Mouse (Mus musculus) heart, adult 2 months (tissue): ENCODE measurements around the gene Nup107. TPM values are rescaled to one million over a fixed set of nuclear protein-coding genes. Genes with fewer than 3 reads are reported as not detected.
A peak's percentile ranks its signal among the peaks of the same experiment; 100 is the strongest.
"Not testable (repeated sequence)": the region's sequence is repeated elsewhere in the genome, so short reads cannot be mapped to it uniquely, and the experiment has no call there.

Experiments
- DNase-seq, 2 experiments: peaks; one replicate each; pipeline ENCODE4 v3.0.0; 2021
- H3K27ac ChIP-seq: fragments of 200-600 bp; 2 replicates; pipeline ENCODE4 v1.8.1; 2022
- H3K27me3 ChIP-seq: fragments of 200-500 bp; 2 replicates; pipeline ENCODE4 v1.6.1; 2012; ENCODE audit warnings: mild to moderate bottlenecking, low read length, inconsistent platforms, mixed read lengths; ENCODE audit not compliant: control insufficient read depth, insufficient read depth
- H3K36me3 ChIP-seq: fragments of 200-500 bp; 2 replicates; pipeline ENCODE4 v1.6.1; 2012; ENCODE audit warnings: low read length, inconsistent platforms; ENCODE audit not compliant: control insufficient read depth, insufficient read depth
- H3K4me1 ChIP-seq: fragments of 200-500 bp; 2 replicates; pipeline ENCODE4 v1.6.1; 2011; ENCODE audit warnings: low read length; ENCODE audit not compliant: control insufficient read depth, insufficient read depth
- H3K4me3 ChIP-seq: fragments of 200-600 bp; 2 replicates; pipeline ENCODE4 v1.8.1; 2022
- H3K79me2 ChIP-seq: fragments of 200-500 bp; replicated peaks from 2 replicates; pipeline ENCODE4 v1.6.1; 2012; ENCODE audit warnings: mild to moderate bottlenecking, inconsistent platforms, low read length, moderate library complexity, mixed read lengths; ENCODE audit not compliant: control insufficient read depth, insufficient read depth
- H3K9ac ChIP-seq: fragments of 200-500 bp; 2 replicates; pipeline ENCODE4 v1.6.1; 2012; ENCODE audit warnings: low read depth, mild to moderate bottlenecking, control low read depth, inconsistent platforms, low read length, mixed read lengths
- CTCF ChIP-seq: fragments of 200-600 bp; IDR thresholded peaks from 2 replicates; pipeline ENCODE4 v1.8.1; 2022; ENCODE audit warnings: antibody characterized with exemption, mild to moderate bottlenecking, moderate library complexity
- EP300 ChIP-seq: fragments of 200-500 bp; IDR thresholded peaks from 2 replicates; pipeline ENCODE4 v1.6.1; 2011; ENCODE audit warnings: low read depth, low read length, control low read depth; ENCODE audit not compliant: insufficient read depth
- POLR2A ChIP-seq: fragments of 200-500 bp; IDR thresholded peaks from 2 replicates; pipeline ENCODE4 v1.6.1; 2011; ENCODE audit warnings: mild to moderate bottlenecking, low read depth, low read length, control low read depth; ENCODE audit not compliant: insufficient read depth
- WGBS: fragments of 180-500 bp; shearing (Covaris S2); methylation state at CpG from one replicate; pipeline ENCODE4 v1.1.7; 2018; 5-methylcytosine and 5-hydroxymethylcytosine counted together
- intact Hi-C: fragments of 180-260 bp; cut with DNase I; formaldehyde crosslinking; loops from one replicate; pipeline ENCODE4 v1.15.1; 2025
- polyA plus RNA-seq: library from polyadenylated mRNA; depleted of rRNA; stranded (reverse); fragments of >200 nt; gene quantifications from 2 replicates; pipeline ENCODE4 v1.2.3, GENCODE M21; 2012
- total RNA-seq, 2 experiments: library from RNA; stranded (reverse); gene quantifications; 2 replicates each; pipeline ENCODE4 v1.2.3; 2021

Nup107 gene
- total and polyA plus RNA-seq, 3 experiments, result 4.9 to 8.6 (median 7.0) TPM

DNA sequence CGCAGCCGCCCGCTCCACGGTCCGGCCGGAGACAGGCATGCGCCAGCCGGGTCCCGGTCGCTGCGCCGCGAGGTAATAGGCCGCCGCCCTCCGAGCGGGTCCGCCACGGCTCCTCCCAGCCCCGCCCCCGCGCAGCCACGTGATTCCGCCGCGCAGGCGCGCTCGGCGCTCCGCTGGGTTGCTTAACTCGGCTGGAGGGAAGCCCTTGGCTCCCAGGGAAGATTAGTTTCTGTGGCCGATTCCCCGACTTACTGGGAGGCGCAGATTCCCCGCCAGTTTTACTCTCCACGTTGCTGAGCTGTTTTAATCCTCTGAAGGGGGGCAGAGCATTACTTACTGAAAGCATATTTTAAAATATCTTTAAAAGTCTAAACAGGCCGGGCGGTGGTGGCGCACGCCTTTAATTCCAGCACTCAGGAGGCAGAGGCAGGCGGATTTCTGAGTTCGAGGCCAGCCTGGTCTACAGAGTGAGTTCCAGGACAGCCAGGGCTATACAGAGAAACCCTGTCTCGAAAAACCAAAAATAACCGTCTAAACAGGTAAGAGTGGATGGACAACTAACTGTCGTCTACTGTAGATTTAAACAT is 46.1 kb downstream of the Nup107 start, which contains the start of gene Slc35e3:
Gene Slc35e3 (minus strand): TSS at position 69 of the 587 bp plus-strand sequence.
- Histone ChIP-seq H3K9ac (peak within 1 kb of the TSS; percentile 74), H3K27me3 (no peaks in the 10 kb centered on the region), H3K4me3 (peak within 1 kb of the TSS; percentile 62), H3K4me1 (no peaks in the 10 kb centered on the region), H3K79me2 (no peaks in the 10 kb centered on the region), H3K27ac (peak within 1 kb of the TSS; percentile 78), H3K36me3 (no peaks in the 10 kb centered on the region)
- peak; percentile 98 to 100 for DNase-seq
- intact Hi-C loops, result loop anchor here (1.0 to 5.0 kb wide), 2 partner anchors 45 to 101 kb away; partner anchors contain the start of gene Rap1b
- TF ChIP-seq CTCF (no peak), POLR2A (peak; percentile 65)
- WGBS, result 12% methylated on average over 46 of the region's 46 CpGs

DNA sequence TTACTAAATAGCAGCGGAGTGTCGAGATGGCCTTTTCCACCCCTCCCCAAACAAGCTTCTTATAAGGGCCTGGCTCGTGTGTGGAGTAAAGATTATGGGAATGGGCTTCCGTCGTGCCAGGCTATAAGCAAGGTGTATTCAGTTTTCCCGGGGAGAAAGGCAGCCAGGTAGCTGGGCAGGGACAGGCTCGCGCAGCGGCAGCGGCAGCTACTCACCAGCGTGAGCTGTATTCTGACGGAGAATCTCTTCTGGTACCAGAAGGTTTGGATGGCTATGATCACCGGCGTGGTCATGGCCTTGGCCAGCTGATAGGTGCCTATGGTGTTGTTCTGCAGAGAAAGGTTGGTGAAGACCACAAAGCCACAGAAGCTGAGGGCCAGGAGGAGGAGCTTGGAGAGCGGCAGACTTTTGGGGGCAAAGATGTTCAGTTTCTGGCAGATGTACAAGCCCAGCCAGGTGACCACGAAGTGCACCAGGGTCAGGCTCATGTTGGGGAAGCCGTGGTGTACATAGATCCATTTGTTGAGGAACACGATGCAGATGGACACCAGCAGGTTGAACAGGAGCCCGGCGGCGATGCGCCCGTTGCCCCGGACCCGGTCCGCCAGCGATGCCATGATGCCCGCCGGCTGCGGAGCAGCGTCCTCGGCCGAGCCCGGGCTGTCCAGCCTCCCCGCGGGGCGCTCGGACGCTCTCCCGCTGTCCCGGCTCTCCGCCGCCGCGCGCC is 46.8 kb downstream of the Nup107 start:
- H3K79me2 ChIP-seq, H3K36me3 ChIP-seq, H3K27me3 ChIP-seq, H3K4me1 ChIP-seq: not testable (repeated sequence)
- 2% methylated on average over 24 of the region's 46 CpGs for WGBS
- peak overlapping the region; percentile 78; the same call in 1 of the 2 replicates for H3K27ac ChIP-seq
- peak overlapping the region; percentile 74 for H3K9ac ChIP-seq
- intact Hi-C loops, result loop anchor here (1.0 to 5.0 kb wide), 3 partner anchors 35 to 102 kb away; partner anchors contain the start of genes Mdm2 and Rap1b
- H3K4me3 ChIP-seq, result peak overlapping the region; percentile 62
- DNase-seq, result peak; percentile 22 to 35

DNA sequence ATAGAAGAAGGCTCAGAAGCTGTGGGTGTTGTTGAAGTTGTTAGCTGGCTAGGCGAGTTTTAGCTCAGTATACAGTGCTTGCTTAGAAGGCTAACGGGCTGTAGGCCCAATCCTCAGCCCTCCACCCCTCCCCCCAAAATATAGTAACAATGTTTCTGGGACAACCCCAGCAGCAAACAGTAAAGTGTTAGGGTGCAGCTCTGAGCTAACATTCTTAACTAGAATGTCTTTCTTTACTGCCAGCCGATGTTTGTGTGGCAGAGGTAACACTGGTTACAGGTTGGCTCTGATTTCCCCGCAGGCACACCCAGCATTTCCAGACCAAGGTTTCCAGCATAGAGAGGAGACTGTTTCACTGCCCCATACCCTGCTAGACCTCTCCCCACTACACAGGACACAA is 48.6 kb downstream of the Nup107 start:
- TF ChIP-seq CTCF (no peak), EP300 (no peak), POLR2A (no peak)
- no peaks in the 10 kb centered on the region for H3K27me3 ChIP-seq
- H3K4me1 ChIP-seq, result no peaks in the 10 kb centered on the region
- 81% methylated on average over 4 of the region's 4 CpGs for WGBS
- H3K36me3 ChIP-seq, result no peaks in the 10 kb centered on the region
- H3K79me2 ChIP-seq, result no peaks in the 10 kb centered on the region
- intact Hi-C loops, result loop anchor here (2.0 kb wide), 1 partner anchor 33 kb away; the partner anchor contains the start of gene Mdm2
- H3K27ac ChIP-seq, result no peak overlapping the region
- no peak overlapping the region for H3K4me3 ChIP-seq
- no peak overlapping the region for H3K9ac ChIP-seq
- DNase-seq, result no peak

DNA sequence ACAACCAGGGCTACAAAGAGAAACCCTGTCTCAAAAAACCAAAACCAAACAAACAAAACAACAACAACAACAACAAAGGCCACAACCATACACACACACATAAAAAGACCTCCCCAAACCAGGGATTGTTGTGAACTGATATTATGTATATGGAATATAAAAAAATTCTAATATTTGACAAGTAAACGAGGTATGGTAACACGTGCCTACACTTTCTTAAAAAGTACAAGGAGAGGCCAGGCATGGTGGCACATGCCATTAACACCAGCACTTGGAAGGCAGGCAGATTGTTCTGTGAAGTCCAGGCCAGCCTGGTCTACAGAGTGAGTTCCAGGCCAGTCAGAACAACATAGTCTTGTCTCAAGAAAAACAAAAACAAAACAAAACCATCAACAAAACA is 49.3 kb downstream of the Nup107 start:
- no peak for DNase-seq
- H3K9ac ChIP-seq, result no peak overlapping the region
- no peaks in the 10 kb centered on the region for H3K4me1 ChIP-seq
- no peaks in the 10 kb centered on the region for H3K36me3 ChIP-seq
- no peak overlapping the region for H3K27ac ChIP-seq
- intact Hi-C loops, result no loop called here
- no peak overlapping the region for H3K4me3 ChIP-seq
- 92% methylated on average over 2 of the region's 2 CpGs for WGBS
- H3K79me2 ChIP-seq, result no peaks in the 10 kb centered on the region
- H3K27me3 ChIP-seq, result no peaks in the 10 kb centered on the region
- TF ChIP-seq EP300 (no peak), CTCF (no peak), POLR2A (no peak)

DNA sequence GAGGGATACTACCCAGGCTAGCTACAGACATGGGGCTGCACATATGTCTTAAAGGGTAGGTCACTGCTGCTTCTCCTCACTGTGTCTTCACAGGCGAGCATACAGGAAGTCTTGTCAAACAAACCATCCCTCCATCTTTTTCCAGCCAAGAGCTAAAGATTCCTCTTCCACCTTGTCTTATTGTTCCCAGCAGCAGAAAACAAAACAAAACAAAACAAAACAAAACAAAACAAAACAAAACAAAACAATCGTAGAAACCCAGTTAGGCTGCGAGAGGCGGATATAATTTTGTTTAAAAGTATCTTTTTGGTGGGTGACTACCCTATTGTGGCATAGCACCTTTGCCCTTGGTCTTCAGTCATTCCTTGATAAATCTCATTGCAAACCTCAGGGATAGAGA is 49.9 kb downstream of the Nup107 start:
- TF ChIP-seq POLR2A (no peak), CTCF (no peak), EP300 (no peak)
- no peaks in the 10 kb centered on the region for H3K36me3 ChIP-seq
- H3K4me3 ChIP-seq, result no peak overlapping the region
- no peak overlapping the region for H3K9ac ChIP-seq
- H3K4me1 ChIP-seq, result no peaks in the 10 kb centered on the region
- WGBS, result 80% methylated on average over 4 of the region's 4 CpGs
- H3K79me2 ChIP-seq, result no peaks in the 10 kb centered on the region
- DNase-seq, result no peak
- intact Hi-C loops, result no loop called here
- H3K27me3 ChIP-seq, result no peaks in the 10 kb centered on the region
- H3K27ac ChIP-seq, result no peak overlapping the region

DNA sequence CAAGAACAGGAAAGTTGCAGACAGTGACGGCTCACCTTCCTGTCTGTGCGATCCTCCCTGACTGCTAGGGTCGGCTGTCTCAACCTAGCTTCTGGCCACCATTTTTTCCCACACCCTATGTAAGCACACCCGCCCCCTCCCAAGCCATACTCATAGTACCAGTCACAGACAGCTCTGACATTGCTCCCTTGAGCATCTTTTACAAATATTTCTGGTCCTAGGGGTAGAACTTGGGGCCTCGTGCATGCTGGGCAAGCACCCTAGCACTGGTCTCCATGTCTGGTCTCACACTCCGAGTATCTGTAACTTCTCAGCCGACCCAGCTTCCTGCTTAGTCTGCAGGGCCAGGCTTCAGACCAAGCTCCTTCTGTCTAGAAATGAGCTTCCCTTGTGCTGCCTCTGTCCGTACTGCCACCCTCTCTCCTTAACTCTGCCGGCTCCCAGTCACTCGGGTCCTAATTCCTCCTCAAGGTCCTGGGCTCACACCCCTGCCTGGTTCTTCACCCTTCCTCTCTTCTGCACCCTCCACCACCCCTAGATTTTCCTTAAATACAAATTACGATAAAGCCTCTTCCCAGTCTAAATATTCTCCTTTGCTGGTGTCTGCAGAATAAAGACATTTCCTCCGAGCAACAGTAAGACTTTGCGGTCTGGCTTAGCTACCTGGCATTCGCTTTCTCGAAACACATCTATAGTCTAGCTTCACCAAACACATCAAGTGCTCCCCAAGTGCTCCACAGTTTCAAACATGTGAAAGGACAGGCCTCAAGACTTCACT is 50.6 kb downstream of the Nup107 start:
- H3K9ac ChIP-seq, result no peak overlapping the region
- 75% methylated on average over 15 of the region's 15 CpGs for WGBS
- intact Hi-C loops, result no loop called here
- H3K79me2 ChIP-seq, result no peaks in the 10 kb centered on the region
- no peak overlapping the region for H3K4me3 ChIP-seq
- H3K27me3 ChIP-seq, result no peaks in the 10 kb centered on the region
- H3K36me3 ChIP-seq, result no peaks in the 10 kb centered on the region
- no peak overlapping the region for H3K27ac ChIP-seq
- no peaks in the 10 kb centered on the region for H3K4me1 ChIP-seq
- no peak for DNase-seq
- no peak for TF ChIP-seq EP300
- TF ChIP-seq POLR2A, result no peak
- TF ChIP-seq CTCF, result no peak
